Mouse (Mus musculus) C2C12 (cell line): ENCODE data around the gene Otud3.

Experiments used
- CTCF ChIP-seq: IDR thresholded peaks from one replicate; pipeline ENCODE4 v1.5.1; 2011; ENCODE audit not compliant: control insufficient read depth, insufficient read depth, insufficient read length
- MYOD1 ChIP-seq: IDR thresholded peaks from one replicate; pipeline ENCODE4 v1.6.1; 2011; ENCODE audit warnings: low read depth; ENCODE audit not compliant: control insufficient read depth, insufficient read length

GRCm38 (mm10) chr4:138855092-138855632 lies 58.6 kb downstream of the Otud3 start:
- TF ChIP-seq CTCF: no peak
- no peak for TF ChIP-seq MYOD1
